Mouse (Mus musculus): Measurements from ENCODE around the gene Hist1h3d. TPM values are rescaled to one million over a fixed set of nuclear protein-coding genes. Genes with fewer than 3 reads are reported as not detected.

The Hist1h3d gene
- 9.6 and 12.5 TPM in 2 replicates for polyA plus RNA-seq (2014; fragmentation: Nextera tagmentation; extraction: Ambion mirVana)

GRCm38 (mm10) chr13:23575271-23575851 lies at the start of gene Hist1h3d:
Gene Hist1h3d (plus strand): TSS chr13:23575763.
- peak within 1 kb of the TSS; percentile 80 for H3K27ac ChIP-seq (ENCODE audit: low read depth)
- peaks cover 14% of the 10 kb centered on the region for H3K4me1 ChIP-seq (replicated peaks; ENCODE audit: control insufficient read depth, insufficient read depth, low read length)
- no peaks in the 10 kb centered on the region for H3K27me3 ChIP-seq (replicated peaks; ENCODE audit: control insufficient read depth, insufficient read depth, low read length)
- DNase-seq (ENCODE audit: low spot score) (peak; percentile 85), ATAC-seq (replicated peaks; ENCODE audit: low FRiP score, low TSS enrichment, low read depth) (peak; percentile 69)
- H3K4me2 ChIP-seq (ENCODE audit: low read length), result peak within 1 kb of the TSS; percentile 80
- H3K9ac ChIP-seq (ENCODE audit: low read length), result peak within 1 kb of the TSS; percentile 86
- WGBS, result under 1% methylated on average over 18 of the region's 18 CpGs
- H3K9me3 ChIP-seq (ENCODE audit: control insufficient read depth, low read length), result no peaks in the 10 kb centered on the region
- no peaks in the 10 kb centered on the region for H3K36me3 ChIP-seq (ENCODE audit: control insufficient read depth, insufficient read depth, low read length)
- peak within 1 kb of the TSS; percentile 38 for H3K4me3 ChIP-seq (ENCODE audit: low read depth, low read length)

- no peak overlapping the region for H3K27ac ChIP-seq (ENCODE audit: low read depth)
- ATAC-seq (replicated peaks; ENCODE audit: low FRiP score, low TSS enrichment, low read depth) (no peak), DNase-seq (ENCODE audit: low spot score) (peak; percentile 70)
- peak overlapping the region; percentile 62 for H3K4me2 ChIP-seq (ENCODE audit: low read length)
- no peak overlapping the region for H3K9ac ChIP-seq (ENCODE audit: low read length)
- H3K9me3 ChIP-seq (ENCODE audit: control insufficient read depth, low read length), result no peaks in the 10 kb centered on the region
- H3K4me1 ChIP-seq (replicated peaks; ENCODE audit: control insufficient read depth, insufficient read depth, low read length), result 0 out of 2 replicates have a peak, but pooled peaks cover 8% of the 10 kb centered on the region
- no peaks in the 10 kb centered on the region for H3K36me3 ChIP-seq (ENCODE audit: control insufficient read depth, insufficient read depth, low read length)
- no peaks in the 10 kb centered on the region for H3K27me3 ChIP-seq (replicated peaks; ENCODE audit: control insufficient read depth, insufficient read depth, low read length)
- H3K4me3 ChIP-seq (ENCODE audit: low read depth, low read length), result peak overlapping the region; percentile 47
- WGBS, result 2% methylated on average over 10 of the region's 10 CpGs
Observed at GRCm38 (mm10) chr13:23525901-23526300, 49.7 kb upstream of the Hist1h3d start.

- Histone ChIP-seq H3K9me3 (ENCODE audit: control insufficient read depth, low read length) (no peaks in the 10 kb centered on the region), H3K4me2 (ENCODE audit: low read length) (peak overlapping the region; percentile 62), H3K36me3 (ENCODE audit: control insufficient read depth, insufficient read depth, low read length) (no peaks in the 10 kb centered on the region), H3K27ac (ENCODE audit: low read depth) (peak overlapping the region; percentile 74), H3K4me3 (ENCODE audit: low read depth, low read length) (peak overlapping the region; percentile 47), H3K4me1 (replicated peaks; ENCODE audit: control insufficient read depth, insufficient read depth, low read length) (0 out of 2 replicates have a peak, but pooled peaks cover 8% of the 10 kb centered on the region), H3K27me3 (replicated peaks; ENCODE audit: control insufficient read depth, insufficient read depth, low read length) (no peaks in the 10 kb centered on the region), H3K9ac (ENCODE audit: low read length) (peak overlapping the region; percentile 52)
- under 1% methylated on average over 17 of the region's 17 CpGs for WGBS
- ATAC-seq (replicated peaks; ENCODE audit: low FRiP score, low TSS enrichment, low read depth), result peak; percentile 56
- DNase-seq (ENCODE audit: low spot score), result peak; percentile 99
Observed at GRCm38 (mm10) chr13:23526312-23526711, 49.3 kb upstream of the Hist1h3d start.

GRCm38 (mm10) chr13:23529005-23529404 lies 46.6 kb upstream of the Hist1h3d start:
- Histone ChIP-seq H3K27me3 (replicated peaks; ENCODE audit: control insufficient read depth, insufficient read depth, low read length) (no peaks in the 10 kb centered on the region), H3K27ac (ENCODE audit: low read depth) (no peak overlapping the region), H3K4me3 (ENCODE audit: low read depth, low read length) (no peak overlapping the region), H3K4me2 (ENCODE audit: low read length) (peak overlapping the region; percentile 70), H3K9me3 (ENCODE audit: control insufficient read depth, low read length) (no peaks in the 10 kb centered on the region), H3K9ac (ENCODE audit: low read length) (no peak overlapping the region), H3K4me1 (replicated peaks; ENCODE audit: control insufficient read depth, insufficient read depth, low read length) (peaks cover 18% of the 10 kb centered on the region), H3K36me3 (ENCODE audit: control insufficient read depth, insufficient read depth, low read length) (no peaks in the 10 kb centered on the region)
- WGBS, result 76% methylated on average over 5 of the region's 5 CpGs
- DNase-seq (ENCODE audit: low spot score) (peak; percentile 53), ATAC-seq (replicated peaks; ENCODE audit: low FRiP score, low TSS enrichment, low read depth) (no peak)

GRCm38 (mm10) chr13:23529480-23530165 lies 45.9 kb upstream of the Hist1h3d start:
- Histone ChIP-seq H3K9ac (ENCODE audit: low read length) (peak overlapping the region; percentile 89), H3K27ac (ENCODE audit: low read depth) (peak overlapping the region; percentile 99)

GRCm38 (mm10) chr13:23530181-23530900 lies 45.2 kb upstream of the Hist1h3d start:
- 0% methylated on average over 20 of the region's 20 CpGs for WGBS
- H3K4me3 ChIP-seq (ENCODE audit: low read depth, low read length), result peak overlapping the region; percentile 54
- peak overlapping the region; percentile 89 for H3K9ac ChIP-seq (ENCODE audit: low read length)
- peaks cover 21% of the 10 kb centered on the region for H3K4me1 ChIP-seq (replicated peaks; ENCODE audit: control insufficient read depth, insufficient read depth, low read length)
- ATAC-seq (replicated peaks; ENCODE audit: low FRiP score, low TSS enrichment, low read depth), result peak; percentile 10; the same call in 1 of the 2 replicates
- no peaks in the 10 kb centered on the region for H3K36me3 ChIP-seq (ENCODE audit: control insufficient read depth, insufficient read depth, low read length)
- H3K4me2 ChIP-seq (ENCODE audit: low read length), result peak overlapping the region; percentile 70
- no peaks in the 10 kb centered on the region for H3K27me3 ChIP-seq (replicated peaks; ENCODE audit: control insufficient read depth, insufficient read depth, low read length)
- peak; percentile 93 for DNase-seq (ENCODE audit: low spot score)
- H3K27ac ChIP-seq (ENCODE audit: low read depth), result peak overlapping the region; percentile 99
- H3K9me3 ChIP-seq (ENCODE audit: control insufficient read depth, low read length), result no peaks in the 10 kb centered on the region

More at GRCm38 (mm10) chr13:23529480-23530165, 45.9 kb upstream of the Hist1h3d start:
- ATAC-seq (replicated peaks; ENCODE audit: low FRiP score, low TSS enrichment, low read depth), result no peak
- Histone ChIP-seq H3K4me3 (ENCODE audit: low read depth, low read length) (peak overlapping the region; percentile 54), H3K9me3 (ENCODE audit: control insufficient read depth, low read length) (no peaks in the 10 kb centered on the region), H3K4me1 (replicated peaks; ENCODE audit: control insufficient read depth, insufficient read depth, low read length) (peaks cover 21% of the 10 kb centered on the region), H3K27me3 (replicated peaks; ENCODE audit: control insufficient read depth, insufficient read depth, low read length) (no peaks in the 10 kb centered on the region), H3K36me3 (ENCODE audit: control insufficient read depth, insufficient read depth, low read length) (no peaks in the 10 kb centered on the region), H3K4me2 (ENCODE audit: low read length) (peak overlapping the region; percentile 70)
- DNase-seq (ENCODE audit: low spot score), result no peak
- 26% methylated on average over 2 of the region's 2 CpGs for WGBS

GRCm38 (mm10) chr13:23530901-23531875 lies 44.4 kb upstream of the Hist1h3d start, which contains the start of gene Hist1h4h:
Gene Hist1h4h (plus strand): TSS chr13:23531050.
- under 1% methylated on average over 50 of the region's 70 CpGs for WGBS
- H3K4me1 ChIP-seq (replicated peaks; ENCODE audit: control insufficient read depth, insufficient read depth, low read length), result peaks cover 21% of the 10 kb centered on the region
- H3K9ac ChIP-seq (ENCODE audit: low read length), result peak within 1 kb of the TSS; percentile 89
- peak within 1 kb of the TSS; percentile 99 for H3K27ac ChIP-seq (ENCODE audit: low read depth)
- peak within 1 kb of the TSS; percentile 70 for H3K4me2 ChIP-seq (ENCODE audit: low read length)
- H3K4me3 ChIP-seq (ENCODE audit: low read depth, low read length), result peak within 1 kb of the TSS; percentile 54
- peak; percentile 100 for DNase-seq (ENCODE audit: low spot score)
- ATAC-seq (replicated peaks; ENCODE audit: low FRiP score, low TSS enrichment, low read depth), result peak; percentile 72
- no peaks in the 10 kb centered on the region for H3K9me3 ChIP-seq (ENCODE audit: control insufficient read depth, low read length)
- no peaks in the 10 kb centered on the region for H3K27me3 ChIP-seq (replicated peaks; ENCODE audit: control insufficient read depth, insufficient read depth, low read length)
- H3K36me3 ChIP-seq (ENCODE audit: control insufficient read depth, insufficient read depth, low read length), result no peaks in the 10 kb centered on the region

Measured in intestine, embryonic 14.5 days (tissue).